Mouse (Mus musculus) embryonic facial prominence, embryonic 14.5 days (tissue): ENCODE results near the gene Foxp1. TPM values are rescaled to one million over a fixed set of nuclear protein-coding genes. Genes with fewer than 3 reads are reported as not detected.
A peak's percentile ranks its signal among the peaks of the same experiment; 100 is the strongest.

Experiments
- ATAC-seq: fragments of 200-750 bp; cut with Nextera tagmentation; 2 replicates; pipeline ENCODE4 v1.8.0; 2017; ENCODE audit warnings: low read depth, moderate number of reproducible peaks, moderate TSS enrichment
- DNase-seq: peaks from one replicate; pipeline ENCODE4 v3.0.0-alpha.2; 2015; ENCODE audit warnings: low spot score
- H3K27ac ChIP-seq: fragments of 300-500 bp; sonication (generic); replicated peaks from 2 replicates; pipeline ENCODE4 v1.5.1; 2014; ENCODE audit warnings: low read depth, mild to moderate bottlenecking, low read length, moderate library complexity
- H3K27me3 ChIP-seq: fragments of 300-500 bp; sonication (generic); replicated peaks from 2 replicates; pipeline ENCODE4 v1.6.1; 2014; ENCODE audit warnings: low read length; ENCODE audit not compliant: control insufficient read depth, insufficient read depth
- H3K36me3 ChIP-seq: fragments of 300-500 bp; sonication (generic); 2 replicates; pipeline ENCODE4 v1.6.1; 2014; ENCODE audit warnings: low read length, mixed read lengths; ENCODE audit not compliant: control insufficient read depth, insufficient read depth
- H3K4me1 ChIP-seq: fragments of 300-500 bp; sonication (generic); 2 replicates; pipeline ENCODE4 v1.6.1; 2014; ENCODE audit warnings: antibody characterized with exemption, low read length; ENCODE audit not compliant: control insufficient read depth, insufficient read depth
- H3K4me2 ChIP-seq: fragments of 300-500 bp; sonication (generic); 2 replicates; pipeline ENCODE4 v1.6.1; 2014; ENCODE audit warnings: low read depth, mild to moderate bottlenecking, low read length, moderate library complexity, mixed read lengths
- H3K4me3 ChIP-seq: fragments of 300-500 bp; sonication (generic); 2 replicates; pipeline ENCODE4 v1.5.1; 2014; ENCODE audit warnings: low read depth, mild to moderate bottlenecking, low read length
- H3K9ac ChIP-seq: fragments of 300-500 bp; sonication (generic); 2 replicates; pipeline ENCODE4 v1.6.1; 2014; ENCODE audit warnings: low read depth, mild to moderate bottlenecking, low read length, moderate library complexity, mixed read lengths
- H3K9me3 ChIP-seq: fragments of 300-500 bp; sonication (generic); 2 replicates; pipeline ENCODE4 v1.6.1; 2016; ENCODE audit warnings: low read length; ENCODE audit not compliant: control insufficient read depth
- WGBS: fragments of 180-500 bp; shearing (Covaris S2); extraction: QIAGEN DNeasy Blood & Tissue Kit; methylation state at CpG from one replicate; pipeline ENCODE4 v1.1.7; 2014; 5-methylcytosine and 5-hydroxymethylcytosine counted together
- polyA plus RNA-seq: library from polyadenylated mRNA; unstranded; fragments of >200 nt; fragmentation: Nextera tagmentation; extraction: Ambion mirVana; gene quantifications from 2 replicates; pipeline ENCODE4 v1.2.1, GENCODE M21; 2014

The Foxp1 gene
- polyA plus RNA-seq, 1 experiment from 2014 or later: 80.1 TPM

- Histone ChIP-seq H3K9ac (no peak overlapping the region), H3K9me3 (no peaks in the 10 kb centered on the region), H3K4me1 (no peaks in the 10 kb centered on the region; the same call in 1 of the 2 replicates), H3K27me3 (no peaks in the 10 kb centered on the region), H3K27ac (no peak overlapping the region), H3K4me2 (no peak overlapping the region), H3K4me3 (no peak overlapping the region), H3K36me3 (no peaks in the 10 kb centered on the region)
- DNase-seq (no peak), ATAC-seq (no peak)
- 83% methylated on average over 8 of the region's 8 CpGs for WGBS
These were observed 350.5 kb downstream of the Foxp1 start for GRCm38 (mm10) chr6:99171901-99172588.

- Histone ChIP-seq H3K27ac (no peak overlapping the region), H3K9ac (no peak overlapping the region), H3K4me1 (no peaks in the 10 kb centered on the region; the same call in 1 of the 2 replicates), H3K27me3 (no peaks in the 10 kb centered on the region), H3K4me3 (no peak overlapping the region), H3K9me3 (no peaks in the 10 kb centered on the region), H3K4me2 (no peak overlapping the region), H3K36me3 (no peaks in the 10 kb centered on the region)
- ATAC-seq (no peak), DNase-seq (no peak)
- WGBS: 77% methylated on average over 6 of the region's 6 CpGs
These were observed 351.2 kb downstream of the Foxp1 start for GRCm38 (mm10) chr6:99171281-99171825.

- Histone ChIP-seq H3K27ac (no peak overlapping the region), H3K36me3 (no peaks in the 10 kb centered on the region), H3K4me3 (no peak overlapping the region), H3K4me1 (no peaks in the 10 kb centered on the region; the same call in 1 of the 2 replicates), H3K4me2 (no peak overlapping the region), H3K27me3 (no peaks in the 10 kb centered on the region), H3K9me3 (no peaks in the 10 kb centered on the region), H3K9ac (no peak overlapping the region)
- DNase-seq: no peak
- WGBS: 81% methylated on average over 2 of the region's 2 CpGs
- no peak for ATAC-seq
These were observed 353.8 kb downstream of the Foxp1 start for GRCm38 (mm10) chr6:99168727-99169126.

GRCm38 (mm10) chr6:99167001-99167400 is 355.5 kb downstream of the Foxp1 start:
- Histone ChIP-seq H3K27me3 (no peaks in the 10 kb centered on the region), H3K4me2 (no peak overlapping the region), H3K9me3 (no peaks in the 10 kb centered on the region), H3K27ac (no peak overlapping the region), H3K36me3 (no peaks in the 10 kb centered on the region), H3K4me3 (no peak overlapping the region), H3K9ac (no peak overlapping the region), H3K4me1 (no peaks in the 10 kb centered on the region; the same call in 1 of the 2 replicates)
- no peak for ATAC-seq
- no peak for DNase-seq
- 54% methylated on average over 8 of the region's 8 CpGs for WGBS

- DNase-seq (no peak), ATAC-seq (no peak)
- Histone ChIP-seq H3K4me2 (no peak overlapping the region), H3K9ac (no peak overlapping the region), H3K27ac (no peak overlapping the region), H3K4me1 (no peaks in the 10 kb centered on the region; the same call in 1 of the 2 replicates), H3K4me3 (no peak overlapping the region), H3K36me3 (no peaks in the 10 kb centered on the region), H3K9me3 (no peaks in the 10 kb centered on the region), H3K27me3 (no peaks in the 10 kb centered on the region)
- 76% methylated on average over 4 of the region's 4 CpGs for WGBS
These were observed 356.4 kb downstream of the Foxp1 start for GRCm38 (mm10) chr6:99166169-99166568.

GRCm38 (mm10) chr6:99164760-99165159 is 357.8 kb downstream of the Foxp1 start:
- no peak overlapping the region for H3K4me3 ChIP-seq
- no peaks in the 10 kb centered on the region for H3K36me3 ChIP-seq
- DNase-seq (no peak), ATAC-seq (no peak)
- H3K27me3 ChIP-seq: no peaks in the 10 kb centered on the region
- WGBS: 86% methylated on average over 6 of the region's 6 CpGs
- H3K9me3 ChIP-seq: no peaks in the 10 kb centered on the region
- no peak overlapping the region for H3K27ac ChIP-seq
- no peak overlapping the region for H3K4me2 ChIP-seq
- no peak overlapping the region for H3K9ac ChIP-seq
- H3K4me1 ChIP-seq: peaks cover 8% of the 10 kb centered on the region

GRCm38 (mm10) chr6:99162716-99163115 is 359.8 kb downstream of the Foxp1 start:
- Histone ChIP-seq H3K4me3 (no peak overlapping the region), H3K9me3 (no peaks in the 10 kb centered on the region), H3K4me2 (no peak overlapping the region), H3K36me3 (no peaks in the 10 kb centered on the region), H3K4me1 (peaks cover 17% of the 10 kb centered on the region), H3K27me3 (no peaks in the 10 kb centered on the region), H3K27ac (no peak overlapping the region), H3K9ac (no peak overlapping the region)
- no peak for ATAC-seq
- no peak for DNase-seq
- 82% methylated on average over 15 of the region's 15 CpGs for WGBS

GRCm38 (mm10) chr6:99160348-99160693 is 362.2 kb downstream of the Foxp1 start:
- Histone ChIP-seq H3K27ac (peak overlapping the region; percentile 76), H3K36me3 (no peaks in the 10 kb centered on the region), H3K4me1 (peaks cover 17% of the 10 kb centered on the region), H3K4me2 (peak overlapping the region; percentile 54), H3K9ac (0 out of 2 replicates have a peak overlapping the region, but pooled peaks have one; percentile 1), H3K9me3 (no peaks in the 10 kb centered on the region), H3K27me3 (no peaks in the 10 kb centered on the region), H3K4me3 (peak overlapping the region; percentile 19)
- WGBS: 16% methylated on average over 9 of the region's 9 CpGs
- DNase-seq: no peak
- ATAC-seq: 0 out of 2 replicates have a peak, but pooled peaks have one; percentile 9
